Mouse (Mus musculus) G1E (cell line): ENCODE results near the gene Oas1h.
"Not testable (repeated sequence)": the region's sequence is repeated elsewhere in the genome, so short reads cannot be mapped to it uniquely, and the experiment has no call there.

Source experiments
- CTCF ChIP-seq: IDR thresholded peaks from 2 replicates; pipeline ENCODE4 v1.5.1; 2012; ENCODE audit warnings: low read depth, low read length, inconsistent platforms, mixed read lengths
- GATA1 ChIP-seq: IDR thresholded peaks from 2 replicates; pipeline ENCODE4 v1.6.1; 2012; ENCODE audit warnings: borderline replicate concordance, low read length, inconsistent platforms, mixed read lengths
- GATA2 ChIP-seq: IDR thresholded peaks from 2 replicates; pipeline ENCODE4 v1.6.1; 2012; ENCODE audit warnings: low read depth, low read length, inconsistent platforms, borderline replicate concordance
- POLR2AphosphoS5 ChIP-seq: IDR thresholded peaks from 2 replicates; pipeline ENCODE4 v1.6.1; 2012; ENCODE audit warnings: low read depth, low read length, inconsistent platforms; ENCODE audit not compliant: insufficient replicate concordance
- TAL1 ChIP-seq: conservative IDR thresholded peaks from 2 replicates; pipeline ENCODE4 v1.6.1; 2012; ENCODE audit warnings: low read depth, low read length, inconsistent platforms, mixed read lengths

DNA sequence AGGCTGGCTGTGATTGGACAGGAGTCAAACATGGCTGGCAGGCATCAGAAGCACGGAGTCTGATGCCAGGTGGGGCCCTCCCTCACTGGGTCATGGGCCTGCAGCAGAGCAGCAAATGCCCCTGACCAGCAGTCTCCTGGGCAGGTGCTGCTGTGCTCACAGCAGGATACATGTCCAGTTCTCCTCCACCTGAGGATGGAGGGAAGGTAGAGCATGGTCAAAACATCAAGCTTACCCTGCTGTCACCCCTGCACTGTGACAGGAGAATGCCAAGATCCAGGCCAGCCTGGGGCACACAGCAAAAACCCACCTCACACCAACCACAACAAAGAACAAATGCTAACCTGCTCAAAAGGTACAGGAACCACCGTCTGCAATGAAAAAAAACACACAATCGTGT, 15.6 kb downstream of the Oas1h start:
- TF ChIP-seq CTCF, GATA1, TAL1, POLR2AphosphoS5, GATA2: not testable (repeated sequence)
